Mouse (Mus musculus) small intestine, adult 2 months (tissue): ENCODE measurements around the gene C1qtnf1. TPM values are rescaled to one million over a fixed set of nuclear protein-coding genes. Genes with fewer than 3 reads are reported as not detected.

Experiments
- H3K27ac ChIP-seq: fragments of 200-500 bp; 2 replicates; pipeline ENCODE4 v1.5.1; 2012; ENCODE audit warnings: low read depth, low read length, control low read depth, inconsistent platforms; ENCODE audit not compliant: insufficient read depth
- H3K27me3 ChIP-seq: fragments of 200-500 bp; 2 replicates; pipeline ENCODE4 v1.6.1; 2012; ENCODE audit warnings: mild to moderate bottlenecking, moderate library complexity, low read length, inconsistent platforms; ENCODE audit not compliant: control insufficient read depth, insufficient read depth
- H3K36me3 ChIP-seq: fragments of 200-500 bp; 2 replicates; pipeline ENCODE4 v1.6.1; 2012; ENCODE audit warnings: mild to moderate bottlenecking, low read length, control low read depth, inconsistent platforms; ENCODE audit not compliant: control insufficient read depth, insufficient read depth
- H3K4me1 ChIP-seq: fragments of 200-500 bp; 2 replicates; pipeline ENCODE4 v1.6.1; 2012; ENCODE audit warnings: low read length, inconsistent platforms, mixed read lengths; ENCODE audit not compliant: control insufficient read depth, insufficient read depth, insufficient read length
- H3K4me3 ChIP-seq: fragments of 200-500 bp; 2 replicates; pipeline ENCODE4 v1.5.1; 2012; ENCODE audit warnings: low read depth, mild to moderate bottlenecking, control low read depth, inconsistent platforms, low read length, moderate library complexity
- CTCF ChIP-seq: fragments of 200-500 bp; IDR thresholded peaks from 2 replicates; pipeline ENCODE4 v1.5.1; 2012; ENCODE audit warnings: low read depth, mild to moderate bottlenecking, control low read depth, inconsistent platforms, low read length, moderate library complexity, mixed read lengths; ENCODE audit not compliant: insufficient replicate concordance, insufficient read length; ENCODE audit errors: extremely low read depth
- POLR2A ChIP-seq: fragments of 200-500 bp; IDR thresholded peaks from 2 replicates; pipeline ENCODE4 v1.6.1; 2012; ENCODE audit warnings: low read depth, mild to moderate bottlenecking, control low read depth, inconsistent platforms, low read length, moderate library complexity
- WGBS: fragments of 180-500 bp; shearing (Covaris S2); methylation state at CpG from one replicate; pipeline ENCODE4 v1.1.7; 2018; 5-methylcytosine and 5-hydroxymethylcytosine counted together
- polyA plus RNA-seq: library from polyadenylated mRNA; depleted of rRNA; stranded (reverse); fragments of >200 nt; gene quantifications from 2 replicates; pipeline ENCODE4 v1.2.3, GENCODE M21; 2012

C1qtnf1 gene
- polyA plus RNA-seq, 1 experiment = 4.3 TPM

DNA sequence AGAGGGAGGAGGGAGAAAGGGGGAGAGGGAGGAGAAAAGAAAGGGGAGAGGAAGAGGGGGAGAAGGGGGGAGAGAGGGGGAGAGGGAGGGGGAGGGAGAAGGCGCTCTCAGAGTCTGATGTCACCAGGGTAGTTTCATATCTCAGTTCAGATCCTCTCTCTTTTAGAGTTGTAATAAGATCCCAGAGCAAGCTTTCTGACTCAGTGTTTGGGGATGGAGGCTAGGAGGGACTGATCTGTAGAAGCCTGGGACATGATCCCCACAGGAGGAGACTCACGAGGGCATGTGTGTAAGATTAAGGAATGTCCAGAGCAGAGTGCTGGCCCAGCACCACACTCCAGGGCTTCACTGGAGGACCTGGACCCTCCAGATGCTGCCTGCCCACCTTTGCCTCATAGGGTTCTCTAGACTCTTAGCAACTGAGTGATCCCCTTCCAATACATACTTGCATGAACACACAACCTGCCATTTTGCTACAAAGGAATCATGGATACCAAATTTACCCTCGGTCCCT is 680 bp upstream of the C1qtnf1 start:
- H3K4me1 ChIP-seq = peaks cover 9% of the 10 kb centered on the region
- TF ChIP-seq CTCF = no peak
- no peak for TF ChIP-seq POLR2A
- no peaks in the 10 kb centered on the region for H3K36me3 ChIP-seq
- WGBS = 70% methylated on average over 3 of the region's 3 CpGs
- H3K27me3 ChIP-seq = no peaks in the 10 kb centered on the region
- H3K4me3 ChIP-seq = no peak overlapping the region
- no peak overlapping the region for H3K27ac ChIP-seq

- Histone ChIP-seq H3K36me3 (no peaks in the 10 kb centered on the region), H3K4me3 (peak overlapping the region; percentile 40), H3K27me3 (no peaks in the 10 kb centered on the region), H3K4me1 (peaks cover 8% of the 10 kb centered on the region), H3K27ac (peak overlapping the region; percentile 6)
- TF ChIP-seq CTCF = no peak
- TF ChIP-seq POLR2A = no peak
- WGBS = 10% methylated on average over 11 of the region's 11 CpGs
These were observed 461 bp downstream of the C1qtnf1 start for GRCm38 (mm10) chr11:118428460-118428868.

DNA sequence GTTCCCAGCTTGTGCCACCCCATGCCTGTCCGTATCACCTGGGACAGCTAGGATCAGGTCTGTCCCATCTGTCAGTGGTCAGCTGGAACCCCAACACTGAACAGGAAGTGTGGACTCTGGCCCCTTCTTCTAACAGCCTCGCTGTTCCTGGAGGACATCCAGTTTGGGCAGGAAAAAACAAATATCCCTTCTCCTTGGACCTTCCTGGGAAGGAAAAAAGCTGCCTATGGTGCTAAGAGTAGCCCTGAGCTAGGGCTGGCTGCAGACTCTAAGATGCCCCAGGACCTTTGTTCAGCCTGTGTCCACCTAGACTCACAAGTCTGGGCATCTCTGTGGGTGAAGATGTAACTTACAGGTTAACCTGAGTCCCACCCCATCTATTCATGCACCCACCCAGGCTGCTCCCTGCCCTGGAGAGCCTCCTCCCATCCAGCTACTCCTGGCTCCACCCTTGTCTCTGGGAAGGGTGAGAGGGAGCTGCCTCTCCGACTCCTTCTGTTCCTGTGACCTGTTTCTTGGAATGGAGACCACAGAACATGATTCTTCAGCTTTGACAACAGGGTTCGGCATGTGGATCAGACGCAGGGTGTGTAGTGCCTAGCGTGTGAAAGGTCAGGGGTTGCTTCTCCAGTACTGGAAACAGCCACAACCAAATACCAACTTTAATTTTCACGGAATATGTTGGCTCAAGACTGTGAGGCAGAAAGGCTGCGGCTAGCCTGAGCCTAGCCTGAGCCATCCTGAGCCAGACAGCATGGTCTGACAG is 1.1 kb downstream of the C1qtnf1 start:
- H3K4me1 ChIP-seq = peaks cover 1% of the 10 kb centered on the region; the same call in 1 of the 2 replicates
- peak overlapping the region; percentile 40 for H3K4me3 ChIP-seq
- no peaks in the 10 kb centered on the region for H3K36me3 ChIP-seq
- H3K27ac ChIP-seq = peak overlapping the region; percentile 6
- TF ChIP-seq POLR2A = no peak
- no peak for TF ChIP-seq CTCF
- H3K27me3 ChIP-seq = no peaks in the 10 kb centered on the region
- WGBS = 44% methylated on average over 8 of the region's 8 CpGs

- no peaks in the 10 kb centered on the region for H3K4me1 ChIP-seq
- H3K27me3 ChIP-seq = no peaks in the 10 kb centered on the region
- TF ChIP-seq POLR2A (no peak), CTCF (no peak)
- H3K36me3 ChIP-seq = no peaks in the 10 kb centered on the region
- no peak overlapping the region for H3K4me3 ChIP-seq
- H3K27ac ChIP-seq = no peak overlapping the region
- 20% methylated on average over 4 of the region's 4 CpGs for WGBS
These were observed 2.4 kb downstream of the C1qtnf1 start for GRCm38 (mm10) chr11:118430291-118430885.

GRCm38 (mm10) chr11:118431100-118431948 is 3.3 kb downstream of the C1qtnf1 start:
- Histone ChIP-seq H3K27me3 (no peaks in the 10 kb centered on the region), H3K4me1 (peaks cover 4% of the 10 kb centered on the region; the same call in 1 of the 2 replicates), H3K4me3 (no peak overlapping the region), H3K36me3 (no peaks in the 10 kb centered on the region), H3K27ac (no peak overlapping the region)
- TF ChIP-seq POLR2A (no peak), CTCF (no peak)
- WGBS = 82% methylated on average over 16 of the region's 16 CpGs

GRCm38 (mm10) chr11:118433398-118433868 is 5.4 kb downstream of the C1qtnf1 start:
- Histone ChIP-seq H3K4me1 (peaks cover 8% of the 10 kb centered on the region), H3K36me3 (no peaks in the 10 kb centered on the region), H3K27ac (no peak overlapping the region; the same call in 1 of the 2 replicates), H3K4me3 (no peak overlapping the region), H3K27me3 (no peaks in the 10 kb centered on the region)
- TF ChIP-seq POLR2A = no peak
- TF ChIP-seq CTCF = no peak
- WGBS = 73% methylated on average over 10 of the region's 10 CpGs
